In the genomic region with DNA sequence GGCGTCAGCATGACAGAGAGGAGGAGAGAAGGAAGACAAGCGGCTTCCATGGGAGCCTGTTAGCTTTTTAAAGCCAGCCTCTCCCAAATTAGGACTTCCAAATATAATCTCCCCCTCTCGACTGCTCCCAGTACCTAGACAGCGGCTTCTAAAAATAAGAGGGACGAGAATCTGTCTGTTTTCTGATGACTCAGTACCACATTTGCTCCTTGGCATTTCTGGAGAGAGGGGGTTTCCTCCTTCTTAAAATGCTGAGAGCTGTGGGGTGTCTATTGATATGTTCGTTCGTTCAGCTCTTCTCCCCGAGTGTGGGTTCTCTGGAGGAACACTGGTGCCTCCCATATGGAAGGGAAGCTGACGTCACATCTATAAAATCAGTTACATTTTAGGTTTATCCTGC, we compare ENCODE assay signal across 18 mouse cellular contexts. TPM values are rescaled to one million over a fixed set of nuclear protein-coding genes. Genes with fewer than 3 reads are reported as not detected.
"Had no signal": no experiment of that assay in that cellular context is flagged by ENCODE, and none has a peak within 500 bp of the region (broad histone marks: within the 10 kb centered on the region; RNA-seq: fewer than 3 reads in every experiment).

No protein-coding gene starts in this region.

- H3K9me3 ChIP-seq: limb, embryonic 10.5 days; liver, embryonic 15.5 days; midbrain, embryonic 10.5 days; midbrain, embryonic 15.5 days; neural tube, embryonic 13.5 days; stomach, embryonic 15.5 days had no signal

- H3K27ac ChIP-seq: kidney, postnatal 0 days; layer of hippocampus, adult 2 months; limb, embryonic 10.5 days; liver, embryonic 15.5 days; midbrain, embryonic 10.5 days; midbrain, embryonic 15.5 days; neural tube, embryonic 13.5 days; stomach, embryonic 15.5 days had no signal

- ATAC-seq: midbrain, embryonic 15.5 days had no signal

- H3K9ac ChIP-seq: liver, embryonic 15.5 days; lung, embryonic 14.5 days; midbrain, embryonic 15.5 days; neural tube, embryonic 13.5 days; stomach, embryonic 15.5 days had no signal

- H3K27me3 ChIP-seq: liver, embryonic 15.5 days; midbrain, embryonic 15.5 days; neural tube, embryonic 13.5 days; stomach, embryonic 15.5 days had no signal

- H3K36me3 ChIP-seq: limb, embryonic 10.5 days; liver, embryonic 15.5 days; midbrain, embryonic 10.5 days; midbrain, embryonic 15.5 days; neural tube, embryonic 13.5 days; stomach, embryonic 15.5 days had no signal

- H3K4me3 ChIP-seq: layer of hippocampus, adult 2 months; limb, embryonic 10.5 days; liver, embryonic 15.5 days; midbrain, embryonic 10.5 days; midbrain, embryonic 15.5 days; neural tube, embryonic 13.5 days; stomach, embryonic 15.5 days had no signal

- DNase-seq: kidney, adult 11 months; kidney, adult 9 months; kidney, postnatal 4 days; lung, embryonic 14.5 days; lung, postnatal 10 days; lung, postnatal 4 days; retina, postnatal 1 day; thymus, postnatal 36 days had no signal

- H3K4me1 ChIP-seq: limb, embryonic 10.5 days; liver, embryonic 15.5 days; stomach, embryonic 15.5 days had no signal

- H3K4me2 ChIP-seq: liver, embryonic 11.5 days; liver, embryonic 15.5 days; lung, embryonic 14.5 days; midbrain, embryonic 15.5 days; neural tube, embryonic 13.5 days; stomach, embryonic 15.5 days had no signal

RNA-seq across cellular contexts. Expression of a gene that starts 9.6 kb away (rescaled TPM):
- total RNA-seq: monocyte, adult 5-6 weeks had no signal
- polyA plus RNA-seq: limb, embryonic 10.5 days; liver, embryonic 11.5 days; lung, embryonic 14.5 days had no signal
